Mouse (Mus musculus) forebrain, postnatal 0 days (tissue): Measurements from ENCODE around the gene Ube2c. TPM values are rescaled to one million over a fixed set of nuclear protein-coding genes. Genes with fewer than 3 reads are reported as not detected.

Experiments used
- ATAC-seq: fragments of 200-750 bp; cut with Nextera tagmentation; 2 replicates; pipeline ENCODE4 v1.8.0; 2017; ENCODE audit warnings: mild to moderate bottlenecking, moderate library complexity
- DNase-seq: peaks from one replicate; pipeline ENCODE4 v3.0.0-alpha.2; 2015
- H3K27ac ChIP-seq: fragments of 300-500 bp; sonication (generic); 2 replicates; pipeline ENCODE4 v1.5.1; 2014; ENCODE audit warnings: low read depth, mild to moderate bottlenecking, antibody characterized with exemption, low read length, moderate library complexity, mixed read lengths
- H3K27me3 ChIP-seq: fragments of 300-500 bp; sonication (generic); 2 replicates; pipeline ENCODE4 v1.6.1; 2014; ENCODE audit warnings: mild to moderate bottlenecking, low read length, mixed read lengths; ENCODE audit not compliant: insufficient read depth
- H3K36me3 ChIP-seq: fragments of 300-500 bp; sonication (generic); 2 replicates; pipeline ENCODE4 v1.6.1; 2014; ENCODE audit warnings: mild to moderate bottlenecking, moderate library complexity; ENCODE audit not compliant: insufficient read depth
- H3K4me1 ChIP-seq: fragments of 300-500 bp; sonication (generic); 2 replicates; pipeline ENCODE4 v1.6.1; 2014; ENCODE audit warnings: antibody characterized with exemption; ENCODE audit not compliant: insufficient read depth
- H3K4me2 ChIP-seq: fragments of 300-500 bp; sonication (generic); 2 replicates; pipeline ENCODE4 v1.6.1; 2014; ENCODE audit warnings: low read depth, mild to moderate bottlenecking, moderate library complexity
- H3K4me3 ChIP-seq: fragments of 300-500 bp; sonication (generic); 2 replicates; pipeline ENCODE4 v1.5.1; 2014; ENCODE audit warnings: low read depth, low read length, mixed read lengths
- H3K9ac ChIP-seq: fragments of 300-500 bp; sonication (generic); 2 replicates; pipeline ENCODE4 v1.6.1; 2014; ENCODE audit warnings: mild to moderate bottlenecking
- H3K9me3 ChIP-seq: fragments of 300-500 bp; sonication (generic); 2 replicates; pipeline ENCODE4 v1.6.1; 2016; ENCODE audit warnings: low read length
- CTCF ChIP-seq: sonication (generic); IDR thresholded peaks from 2 replicates; pipeline ENCODE4 v1.5.1; 2016; ENCODE audit warnings: antibody characterized with exemption, control low read depth, low read depth
- WGBS: fragments of 180-500 bp; shearing (Covaris S2); extraction: QIAGEN DNeasy Blood & Tissue Kit; methylation state at CpG from one replicate; pipeline ENCODE4 v1.1.7; 2014; 5-methylcytosine and 5-hydroxymethylcytosine counted together
- polyA plus RNA-seq: library from polyadenylated mRNA; unstranded; fragments of >200 nt; fragmentation: Nextera tagmentation; extraction: Ambion mirVana; gene quantifications from 2 replicates; pipeline ENCODE4 v1.2.1, GENCODE M21; 2015
- total RNA-seq: library from RNA; depleted of rRNA; stranded (reverse); fragments of >200 nt; gene quantifications from 2 replicates; pipeline ENCODE4 v1.2.3, GENCODE M21; 2014; rRNA removed

The Ube2c gene
- total RNA-seq (24.9 and 29.2 TPM in 2 replicates), polyA plus RNA-seq (30.9 and 38.4 TPM in 2 replicates)

DNA sequence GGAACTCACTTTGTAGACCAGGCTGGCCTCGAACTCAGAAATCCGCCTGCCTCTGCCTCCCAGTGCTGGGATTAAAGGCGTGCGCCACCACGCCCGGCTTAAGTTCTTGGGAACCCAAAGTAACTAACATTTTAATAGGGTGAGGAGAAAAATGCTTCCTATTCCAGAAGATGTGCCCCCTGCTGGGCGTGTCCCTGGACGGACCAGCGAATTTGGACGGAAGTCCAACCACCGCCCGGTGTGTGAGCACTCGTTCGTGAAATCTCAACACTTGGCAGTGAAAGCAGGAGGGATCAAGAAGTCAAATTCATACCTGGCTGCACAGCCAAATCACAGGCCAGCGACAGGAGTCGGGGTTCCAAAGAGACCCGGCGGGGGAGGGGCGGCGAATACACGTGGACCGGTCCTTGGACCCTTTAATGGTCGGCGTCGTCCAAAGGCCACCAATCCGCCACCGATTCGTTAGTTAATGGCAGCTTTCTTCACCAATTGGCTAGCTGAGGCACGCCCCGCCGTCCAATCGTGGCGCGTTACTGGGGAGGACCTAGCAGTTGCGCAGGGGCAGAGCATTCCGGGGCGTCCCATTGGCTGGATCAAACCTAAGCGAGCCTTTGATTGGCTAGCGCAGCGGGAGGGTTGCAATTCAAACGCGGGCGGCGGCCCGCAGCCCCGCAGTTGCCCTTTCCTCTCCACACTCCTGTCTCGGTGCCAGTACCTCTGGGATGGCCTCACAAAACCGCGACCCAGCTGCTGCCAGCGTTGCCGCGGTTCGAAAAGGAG, at the start of gene Ube2c:
Gene Ube2c, plus strand, starts transcription at position 641 of the 780 bp plus-strand sequence.
- H3K4me1 ChIP-seq: no peaks in the 10 kb centered on the region; the same call in 1 of the 2 replicates
- peak; percentile 52 for TF ChIP-seq CTCF
- H3K9ac ChIP-seq: peak within 1 kb of the TSS; percentile 44
- peak within 1 kb of the TSS; percentile 66 for H3K4me3 ChIP-seq
- DNase-seq (peak; percentile 99), ATAC-seq (peak; percentile 100)
- H3K36me3 ChIP-seq: peaks cover 34% of the 10 kb centered on the region
- H3K4me2 ChIP-seq: peak within 1 kb of the TSS; percentile 97
- no peaks in the 10 kb centered on the region for H3K9me3 ChIP-seq
- no peak within 1 kb of the TSS for H3K27ac ChIP-seq
- WGBS: 3% methylated on average over 53 of the region's 53 CpGs
- no peaks in the 10 kb centered on the region for H3K27me3 ChIP-seq

DNA sequence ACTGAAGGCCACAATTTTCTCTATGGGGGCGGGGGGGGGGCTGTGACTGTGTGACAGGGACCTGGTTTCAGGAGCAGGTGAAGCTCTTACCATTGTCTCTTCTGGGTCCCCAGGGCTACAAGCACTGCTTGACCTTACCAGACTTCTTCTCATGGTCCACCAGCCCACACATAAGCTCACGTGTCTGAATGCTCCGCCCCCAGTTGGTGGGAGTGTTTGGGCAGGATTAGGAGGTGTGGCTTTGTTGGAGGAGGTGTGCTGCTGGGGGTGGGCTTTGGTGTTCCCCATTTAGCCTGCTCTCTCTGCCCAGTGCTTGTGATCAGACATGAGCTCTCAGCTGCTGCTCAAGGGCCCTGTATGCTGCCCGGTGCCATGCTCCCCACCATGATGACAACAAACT, 46.4 kb upstream of the Ube2c start:
- Histone ChIP-seq H3K27me3 (no peaks in the 10 kb centered on the region), H3K4me3 (no peak overlapping the region), H3K9ac (no peak overlapping the region), H3K4me1 (no peaks in the 10 kb centered on the region), H3K4me2 (no peak overlapping the region), H3K27ac (no peak overlapping the region), H3K36me3 (no peaks in the 10 kb centered on the region), H3K9me3 (no peaks in the 10 kb centered on the region)
- DNase-seq (no peak), ATAC-seq (no peak)
- TF ChIP-seq CTCF: no peak
- WGBS: 71% methylated on average over 4 of the region's 4 CpGs

DNA sequence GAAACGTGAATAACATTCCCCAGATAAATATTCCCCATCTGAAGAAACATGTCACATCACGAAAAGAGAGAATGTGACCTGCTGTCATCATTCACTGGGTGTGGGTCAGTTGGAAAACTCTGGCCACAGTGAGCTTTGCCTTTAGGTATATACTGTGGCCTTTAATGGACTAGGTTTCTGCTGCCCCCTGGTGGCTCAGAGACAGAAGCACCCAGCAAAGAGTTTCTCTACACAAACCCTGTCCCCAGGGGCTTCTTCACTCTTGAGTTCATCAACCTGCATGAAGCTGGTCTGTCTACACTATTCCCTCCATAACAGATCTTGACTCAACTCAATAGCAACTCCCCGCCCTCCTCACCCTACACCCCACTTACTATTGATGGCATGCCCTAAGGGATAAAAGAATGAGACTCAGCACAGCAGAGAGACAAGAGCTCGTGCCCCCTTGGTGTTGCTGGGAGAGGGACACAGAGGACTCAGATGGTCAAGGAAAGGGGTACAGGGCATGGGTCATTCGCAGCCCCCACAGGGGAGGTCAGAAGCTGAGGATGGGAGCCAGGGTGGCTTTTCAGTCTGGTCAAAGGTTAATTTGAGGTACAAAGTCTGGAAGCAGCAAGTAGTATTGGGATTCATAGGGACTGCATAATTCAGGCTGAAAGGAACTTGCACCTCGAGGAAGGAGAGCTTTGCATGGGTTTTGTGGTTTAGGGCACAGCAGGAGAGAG, 43.6 kb upstream of the Ube2c start:
- H3K9me3 ChIP-seq: no peaks in the 10 kb centered on the region
- H3K36me3 ChIP-seq: no peaks in the 10 kb centered on the region
- no peak overlapping the region for H3K9ac ChIP-seq
- no peak for ATAC-seq
- DNase-seq: peak; percentile 76
- WGBS: 27% methylated on average over 6 of the region's 6 CpGs
- H3K27ac ChIP-seq: no peak overlapping the region
- H3K4me2 ChIP-seq: no peak overlapping the region
- H3K4me3 ChIP-seq: no peak overlapping the region
- no peaks in the 10 kb centered on the region for H3K4me1 ChIP-seq
- peak; percentile 86 for TF ChIP-seq CTCF
- no peaks in the 10 kb centered on the region for H3K27me3 ChIP-seq

DNA sequence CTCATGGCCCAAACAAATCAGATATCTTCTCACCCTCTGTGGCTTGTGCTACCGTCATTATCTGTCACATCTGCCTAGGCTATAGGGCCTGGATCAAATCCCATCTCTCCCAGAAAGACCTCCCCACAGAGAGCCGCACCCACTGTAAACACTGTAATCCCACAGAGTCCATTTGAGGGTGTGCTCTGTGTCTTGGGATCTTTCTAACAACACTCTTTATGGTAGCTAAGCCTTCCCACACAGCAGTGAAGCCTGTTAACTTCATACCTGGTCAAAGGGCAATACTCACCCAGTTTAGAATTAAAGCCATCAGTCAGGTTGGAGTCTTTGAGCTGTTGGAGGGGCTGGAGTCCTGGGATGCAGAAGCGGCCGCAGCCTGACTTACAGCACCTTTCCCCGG, 38.0 kb upstream of the Ube2c start:
- Histone ChIP-seq H3K9me3 (no peaks in the 10 kb centered on the region), H3K27me3 (no peaks in the 10 kb centered on the region), H3K4me1 (no peaks in the 10 kb centered on the region), H3K36me3 (no peaks in the 10 kb centered on the region), H3K27ac (no peak overlapping the region), H3K4me2 (no peak overlapping the region), H3K9ac (no peak overlapping the region), H3K4me3 (no peak overlapping the region)
- no peak for TF ChIP-seq CTCF
- ATAC-seq (no peak), DNase-seq (no peak)
- WGBS: 83% methylated on average over 5 of the region's 5 CpGs

DNA sequence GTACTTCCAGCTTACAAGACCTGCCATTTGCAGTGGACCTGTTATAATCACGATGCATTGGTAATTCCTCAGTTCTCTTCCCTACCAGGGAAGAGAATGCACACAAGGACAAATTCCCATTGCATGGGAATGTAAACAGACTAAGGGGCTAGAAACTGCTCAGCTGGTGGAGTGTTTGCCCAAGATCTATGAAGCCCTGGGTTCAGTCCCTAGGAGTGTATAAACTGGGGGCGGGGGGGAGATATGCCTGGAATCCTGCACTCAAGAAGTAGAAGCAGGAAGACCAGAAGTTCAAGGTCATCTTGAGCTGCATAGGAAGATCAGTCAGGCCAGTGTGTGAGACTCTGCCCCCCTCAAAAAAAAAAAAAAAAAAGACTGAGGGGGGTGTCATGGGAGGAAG, 36.4 kb upstream of the Ube2c start:
- ATAC-seq: no peak
- H3K36me3 ChIP-seq: no peaks in the 10 kb centered on the region
- H3K27me3 ChIP-seq: no peaks in the 10 kb centered on the region
- TF ChIP-seq CTCF: no peak
- H3K4me1 ChIP-seq: no peaks in the 10 kb centered on the region
- WGBS: 95% methylated on average over 2 of the region's 2 CpGs
- DNase-seq: no peak
- no peak overlapping the region for H3K27ac ChIP-seq
- H3K4me2 ChIP-seq: no peak overlapping the region
- no peak overlapping the region for H3K9ac ChIP-seq
- H3K4me3 ChIP-seq: no peak overlapping the region
- no peaks in the 10 kb centered on the region for H3K9me3 ChIP-seq

DNA sequence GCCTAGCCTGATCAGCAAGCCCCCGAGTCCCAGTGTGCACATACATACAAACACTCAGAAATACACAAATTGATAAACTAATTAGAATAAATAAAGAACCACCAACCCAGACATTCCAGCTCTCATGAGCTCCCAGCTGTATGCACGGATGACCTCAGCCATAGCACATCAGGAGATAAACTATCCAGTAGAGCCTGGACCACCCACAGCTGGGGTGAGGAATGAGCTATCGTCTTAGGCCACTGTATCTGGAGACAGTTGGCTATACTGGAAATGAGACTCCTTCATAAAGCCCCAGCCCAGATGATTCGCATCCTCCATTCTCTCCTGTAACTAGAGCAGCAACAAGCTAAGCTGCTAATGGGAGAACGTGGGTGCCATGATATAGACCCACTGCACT, 34.9 kb upstream of the Ube2c start:
- DNase-seq: no peak
- no peak for TF ChIP-seq CTCF
- no peak for ATAC-seq
- Histone ChIP-seq H3K4me1 (no peaks in the 10 kb centered on the region), H3K4me2 (no peak overlapping the region), H3K9me3 (no peaks in the 10 kb centered on the region), H3K27me3 (no peaks in the 10 kb centered on the region), H3K9ac (no peak overlapping the region), H3K4me3 (no peak overlapping the region), H3K36me3 (no peaks in the 10 kb centered on the region), H3K27ac (no peak overlapping the region)
- 89% methylated on average over 5 of the region's 5 CpGs for WGBS

DNA sequence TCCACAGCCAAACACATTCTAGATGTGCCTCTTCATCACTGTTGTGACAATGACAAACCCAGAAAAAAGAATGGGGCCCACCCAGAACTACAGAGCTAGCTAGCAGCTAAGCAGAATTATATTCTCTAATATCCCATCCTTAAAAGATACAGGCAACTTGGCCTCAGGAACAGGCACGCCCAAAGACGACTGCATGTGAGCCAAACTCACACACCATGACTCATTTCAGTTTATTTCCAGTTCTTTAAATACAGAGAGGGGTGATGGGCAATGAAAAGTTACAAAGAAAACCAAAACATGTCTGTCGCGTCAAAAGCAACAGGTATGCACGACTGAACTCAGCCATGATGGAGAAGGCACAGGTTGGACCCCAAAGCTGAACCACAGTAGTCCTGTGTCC, 34.3 kb upstream of the Ube2c start:
- H3K9me3 ChIP-seq: no peaks in the 10 kb centered on the region
- no peak for DNase-seq
- H3K27ac ChIP-seq: no peak overlapping the region
- no peaks in the 10 kb centered on the region for H3K36me3 ChIP-seq
- no peak overlapping the region for H3K4me2 ChIP-seq
- no peak overlapping the region for H3K9ac ChIP-seq
- no peak for ATAC-seq
- no peak overlapping the region for H3K4me3 ChIP-seq
- TF ChIP-seq CTCF: no peak
- H3K27me3 ChIP-seq: no peaks in the 10 kb centered on the region
- H3K4me1 ChIP-seq: no peaks in the 10 kb centered on the region
- 90% methylated on average over 5 of the region's 5 CpGs for WGBS
